ENCODE assay signal across 10 mouse cellular contexts in genomic region chr8:64620365-64621150, GRCm38 (mm10).
DNase-seq lines count a peak whose midpoint lies in the region; ATAC-seq and TF ChIP-seq lines count a peak whose summit lies in the region.
"Had no signal": no experiment of that assay in that cellular context is flagged by ENCODE, and none has a peak within 500 bp of the region (broad histone marks: within the 10 kb centered on the region; RNA-seq: fewer than 3 reads in every experiment).

No protein-coding gene starts in this region.

- H3K9ac ChIP-seq in forebrain, embryonic 14.5 days (ENCODE audit: low read length), result no peak overlapping the region
- H3K9ac ChIP-seq in midbrain, embryonic 13.5 days (replicated peaks), result no peak overlapping the region
- H3K9ac ChIP-seq in heart, embryonic 15.5 days, result no peak overlapping the region
- H3K9ac ChIP-seq: embryonic facial prominence, embryonic 12.5 days had no signal

- peaks cover 6% of the 10 kb centered on the region; the same call in 1 of the 2 replicates for H3K4me1 ChIP-seq in forebrain, embryonic 14.5 days (ENCODE audit: control insufficient read depth, insufficient read depth, low read length)
- peaks cover 12% of the 10 kb centered on the region for H3K4me1 ChIP-seq in forebrain, embryonic 10.5 days
- H3K4me1 ChIP-seq in midbrain, embryonic 13.5 days (replicated peaks), result peaks cover 40% of the 10 kb centered on the region
- H3K4me1 ChIP-seq in midbrain, embryonic 10.5 days, result peaks cover 33% of the 10 kb centered on the region
- H3K4me1 ChIP-seq in heart, embryonic 15.5 days (replicated peaks), result peaks cover 21% of the 10 kb centered on the region
- H3K4me1 ChIP-seq in testis, adult 2 months (ENCODE audit: control insufficient read depth, insufficient read depth, low read length), result peaks cover 7% of the 10 kb centered on the region
- H3K4me1 ChIP-seq: embryonic facial prominence, embryonic 12.5 days had no signal

- no peak overlapping the region for H3K4me3 ChIP-seq in forebrain, embryonic 14.5 days (ENCODE audit: low read depth, low read length)
- H3K4me3 ChIP-seq in forebrain, embryonic 10.5 days, result no peak overlapping the region
- no peak overlapping the region for H3K4me3 ChIP-seq in midbrain, embryonic 13.5 days (replicated peaks)
- no peak overlapping the region for H3K4me3 ChIP-seq in midbrain, embryonic 10.5 days
- H3K4me3 ChIP-seq in heart, embryonic 15.5 days, result no peak overlapping the region
- H3K4me3 ChIP-seq in testis, adult 2 months (ENCODE audit: control insufficient read depth, low read depth, low read length), result no peak overlapping the region
- H3K4me3 ChIP-seq: embryonic facial prominence, embryonic 12.5 days had no signal

- H3K27ac ChIP-seq in forebrain, embryonic 14.5 days (ENCODE audit: low read depth, low read length), result no peak overlapping the region
- H3K27ac ChIP-seq in forebrain, embryonic 10.5 days, result no peak overlapping the region
- H3K27ac ChIP-seq in midbrain, embryonic 13.5 days, result peak overlapping the region; percentile 62; the same call in 1 of the 2 replicates
- no peak overlapping the region for H3K27ac ChIP-seq in midbrain, embryonic 10.5 days (replicated peaks)
- peak overlapping the region; percentile 68 for H3K27ac ChIP-seq in heart, embryonic 15.5 days
- peak overlapping the region; percentile 62 for H3K27ac ChIP-seq in testis, adult 2 months (ENCODE audit: control insufficient read depth, insufficient read depth, low read depth, low read length)
- H3K27ac ChIP-seq: embryonic facial prominence, embryonic 12.5 days had no signal

- H3K27me3 ChIP-seq in forebrain, embryonic 14.5 days (replicated peaks; ENCODE audit: control insufficient read depth, insufficient read depth, low read length), result no peaks in the 10 kb centered on the region
- H3K27me3 ChIP-seq in forebrain, embryonic 10.5 days (ENCODE audit: poor library complexity, severe bottlenecking), result no peaks in the 10 kb centered on the region
- no peaks in the 10 kb centered on the region for H3K27me3 ChIP-seq in midbrain, embryonic 13.5 days
- no peaks in the 10 kb centered on the region for H3K27me3 ChIP-seq in midbrain, embryonic 10.5 days (ENCODE audit: low read depth, poor library complexity, severe bottlenecking)
- H3K27me3 ChIP-seq in heart, embryonic 15.5 days, result no peaks in the 10 kb centered on the region
- H3K27me3 ChIP-seq in testis, adult 2 months (ENCODE audit: control insufficient read depth, insufficient read depth, low read length), result no peaks in the 10 kb centered on the region
- H3K27me3 ChIP-seq: embryonic facial prominence, embryonic 12.5 days had no signal

- WGBS in forebrain, embryonic 14.5 days, result 43% methylated on average over 7 of the region's 7 CpGs
- 87% methylated on average over 7 of the region's 7 CpGs for WGBS in forebrain, embryonic 10.5 days
- WGBS in midbrain, embryonic 13.5 days, result 71% methylated on average over 7 of the region's 7 CpGs
- 80% methylated on average over 7 of the region's 7 CpGs for WGBS in midbrain, embryonic 10.5 days
- WGBS in heart, embryonic 15.5 days, result 31% methylated on average over 7 of the region's 7 CpGs

- ATAC-seq in forebrain, embryonic 14.5 days, result peak; percentile 14; the same call in 1 of the 2 replicates
- ATAC-seq in midbrain, embryonic 13.5 days, result no peak
- peak; percentile 73 for ATAC-seq in heart, embryonic 15.5 days (replicated peaks; ENCODE audit: insufficient number of reproducible peaks, insufficient read depth, low FRiP score, low read depth)

- no peaks in the 10 kb centered on the region for H3K9me3 ChIP-seq in forebrain, embryonic 14.5 days (replicated peaks; ENCODE audit: control insufficient read depth, low read length)
- no peaks in the 10 kb centered on the region for H3K9me3 ChIP-seq in forebrain, embryonic 10.5 days
- H3K9me3 ChIP-seq in midbrain, embryonic 13.5 days, result no peaks in the 10 kb centered on the region
- H3K9me3 ChIP-seq in midbrain, embryonic 10.5 days (replicated peaks), result no peaks in the 10 kb centered on the region
- H3K9me3 ChIP-seq in heart, embryonic 15.5 days (replicated peaks), result no peaks in the 10 kb centered on the region
- H3K9me3 ChIP-seq: embryonic facial prominence, embryonic 12.5 days had no signal

- DNase-seq in forebrain, embryonic 14.5 days (ENCODE audit: low spot score), result peak; percentile 40
- no peak for DNase-seq in forebrain, embryonic 10.5 days (ENCODE audit: extremely low spot score, low spot score)
- DNase-seq in midbrain, embryonic 10.5 days (ENCODE audit: low spot score), result no peak
- DNase-seq in right cerebral cortex, postnatal 25 days, result no peak
- no peak for DNase-seq in urinary bladder, postnatal 36 days (ENCODE audit: low spot score in 2 of 2)
- DNase-seq: kidney, adult 11 months had no signal

- H3K36me3 ChIP-seq in forebrain, embryonic 14.5 days (ENCODE audit: control insufficient read depth, insufficient read depth, low read length), result peaks cover 18% of the 10 kb centered on the region
- peaks cover 19% of the 10 kb centered on the region for H3K36me3 ChIP-seq in forebrain, embryonic 10.5 days (replicated peaks)
- peaks cover 21% of the 10 kb centered on the region for H3K36me3 ChIP-seq in midbrain, embryonic 13.5 days
- peaks cover 21% of the 10 kb centered on the region for H3K36me3 ChIP-seq in midbrain, embryonic 10.5 days
- H3K36me3 ChIP-seq in heart, embryonic 15.5 days, result peaks cover 2% of the 10 kb centered on the region; the same call in 1 of the 2 replicates
- H3K36me3 ChIP-seq in testis, adult 2 months (ENCODE audit: control insufficient read depth, insufficient read depth, low read length), result no peaks in the 10 kb centered on the region
- H3K36me3 ChIP-seq: embryonic facial prominence, embryonic 12.5 days had no signal

- TF ChIP-seq CTCF in testis, adult 2 months (IDR thresholded peaks at IDR 0.05; ENCODE audit: control insufficient read depth, insufficient read depth, insufficient replicate concordance, low read depth, low read length), result no peak

- no peak for TF ChIP-seq POLR2A in testis, adult 2 months (IDR thresholded peaks at IDR 0.05; ENCODE audit: control insufficient read depth, low read depth, low read length)

- H3K4me2 ChIP-seq in forebrain, embryonic 14.5 days (ENCODE audit: low read length), result no peak overlapping the region
- no peak overlapping the region for H3K4me2 ChIP-seq in midbrain, embryonic 13.5 days (replicated peaks)
- H3K4me2 ChIP-seq in heart, embryonic 15.5 days, result no peak overlapping the region
- H3K4me2 ChIP-seq: embryonic facial prominence, embryonic 12.5 days had no signal

Comparison
In these comparisons a context has a peak if more than half of its experiments do, and no peak if none do; other contexts are left out.
1. H3K27ac ChIP-seq: peak in midbrain, embryonic 13.5 days (single experiment), heart, embryonic 15.5 days (single experiment) and testis, adult 2 months (single experiment); none in forebrain, embryonic 14.5 days (single experiment), forebrain, embryonic 10.5 days (single experiment) and midbrain, embryonic 10.5 days (single experiment).